Mouse (Mus musculus) ovary, adult 18-20 months (tissue): ENCODE results near the gene Dok4.

Experiments
- DNase-seq: peaks from one replicate; pipeline ENCODE4 v3.0.0; 2022; ENCODE audit warnings: low spot score, mixed read lengths

Gene Dok4

DNA sequence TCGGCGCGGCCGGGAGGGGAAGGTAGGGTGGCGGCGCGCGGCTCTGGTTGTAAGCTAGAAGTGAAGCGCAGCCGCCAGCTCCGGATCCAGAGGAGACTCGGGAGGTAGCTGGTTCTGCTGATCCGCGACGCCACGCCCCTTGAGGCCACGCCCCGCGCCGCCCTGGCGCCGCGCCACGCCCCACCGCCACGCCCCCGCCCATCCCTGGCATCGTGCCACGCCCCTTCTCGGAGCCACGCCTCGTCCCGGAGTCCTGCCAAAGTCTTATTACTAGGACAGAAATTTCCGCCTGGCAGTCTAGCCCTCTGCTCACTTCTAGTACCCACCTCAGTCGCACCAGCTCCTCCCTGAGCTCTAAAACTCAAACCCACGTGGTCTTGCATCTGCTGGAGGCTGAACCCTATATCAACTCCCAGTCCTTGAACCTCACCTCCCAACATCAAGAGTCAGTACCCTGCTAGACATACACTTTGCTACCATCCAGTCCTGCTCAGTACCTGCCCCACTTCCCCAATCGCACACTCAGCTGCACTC, at the start of gene Dok4:
Gene Dok4 (minus strand): TSS at position 134 of the 534 bp plus-strand sequence.
- peak; percentile 82 for DNase-seq

- DNase-seq = no peak
Measured at GRCm38 (mm10) chr8:94923405-94923804, 47.3 kb upstream of the Dok4 start, which contains the start of gene Adgrg5. Adgrg5 (plus strand) TSS chr8:94923694.

DNA sequence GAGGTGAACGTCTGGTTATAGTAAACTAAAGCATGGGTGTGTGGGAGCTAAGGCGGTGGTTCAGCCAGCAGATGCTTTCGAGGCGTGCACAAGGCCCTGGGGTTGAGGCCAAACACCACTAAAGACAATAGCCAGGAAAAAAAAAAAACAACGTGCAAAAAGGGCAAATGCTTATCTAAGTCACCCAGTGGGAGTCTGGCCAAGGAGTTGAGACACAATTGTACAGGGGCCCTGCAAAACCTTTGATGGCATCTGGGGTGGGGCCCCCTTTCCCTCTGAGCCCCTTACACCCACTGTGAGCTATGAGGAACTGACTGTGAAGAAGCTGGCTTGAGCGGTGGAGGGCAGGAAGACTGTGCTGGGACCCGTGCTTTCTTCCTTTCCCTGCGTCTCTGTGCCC, 46.5 kb upstream of the Dok4 start:
- no peak for DNase-seq

GRCm38 (mm10) chr8:94922176-94922575, 46.0 kb upstream of the Dok4 start:
- DNase-seq = no peak

DNA sequence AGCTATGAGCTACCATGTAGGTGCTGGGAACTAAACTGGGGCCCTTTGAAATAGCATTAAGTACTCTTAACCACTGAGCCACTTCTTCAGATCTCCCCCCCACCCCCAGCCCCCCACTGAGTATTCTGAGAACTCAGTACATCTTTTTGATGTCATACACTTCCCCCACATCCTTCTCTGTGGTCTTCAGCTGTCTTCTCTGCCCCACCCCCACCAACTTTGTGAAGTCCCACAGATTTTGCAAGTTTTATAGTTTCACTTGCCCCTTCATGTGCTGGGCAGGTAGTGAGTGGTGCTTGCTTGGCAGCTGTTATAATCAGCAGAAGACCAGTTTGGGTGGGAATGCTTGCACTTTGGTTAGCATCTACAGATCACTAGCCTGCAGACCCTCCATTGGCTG, 43.1 kb upstream of the Dok4 start:
- DNase-seq = no peak

- peak; percentile 37 for DNase-seq
Measured at GRCm38 (mm10) chr8:94917851-94918495, 41.8 kb upstream of the Dok4 start, which contains the start of gene Ccdc102a. Ccdc102a (minus strand) TSS chr8:94918098.

DNA sequence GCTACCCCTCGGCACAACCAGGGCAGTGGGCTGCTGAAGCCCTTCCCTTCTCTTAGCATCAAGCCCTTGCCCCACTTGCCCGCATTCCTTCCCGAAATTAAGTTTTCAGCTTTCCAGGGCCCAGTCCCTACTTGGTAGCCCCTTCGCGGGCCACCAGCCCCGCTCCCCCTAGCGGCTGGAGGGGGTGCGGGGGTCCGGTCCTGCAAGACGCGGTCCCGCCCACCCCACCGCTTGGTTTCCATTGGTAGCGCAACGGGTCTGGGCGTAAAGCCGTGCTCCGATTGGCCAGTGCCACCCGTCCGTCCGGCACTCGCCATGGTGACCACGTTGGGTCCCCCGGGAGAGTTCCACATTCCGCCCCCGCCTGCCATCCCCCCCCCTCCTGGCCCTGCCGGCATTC, 41.2 kb upstream of the Dok4 start:
- DNase-seq = peak; percentile 95

- no peak for DNase-seq
Measured at GRCm38 (mm10) chr8:94916960-94917324, 40.8 kb upstream of the Dok4 start.

DNA sequence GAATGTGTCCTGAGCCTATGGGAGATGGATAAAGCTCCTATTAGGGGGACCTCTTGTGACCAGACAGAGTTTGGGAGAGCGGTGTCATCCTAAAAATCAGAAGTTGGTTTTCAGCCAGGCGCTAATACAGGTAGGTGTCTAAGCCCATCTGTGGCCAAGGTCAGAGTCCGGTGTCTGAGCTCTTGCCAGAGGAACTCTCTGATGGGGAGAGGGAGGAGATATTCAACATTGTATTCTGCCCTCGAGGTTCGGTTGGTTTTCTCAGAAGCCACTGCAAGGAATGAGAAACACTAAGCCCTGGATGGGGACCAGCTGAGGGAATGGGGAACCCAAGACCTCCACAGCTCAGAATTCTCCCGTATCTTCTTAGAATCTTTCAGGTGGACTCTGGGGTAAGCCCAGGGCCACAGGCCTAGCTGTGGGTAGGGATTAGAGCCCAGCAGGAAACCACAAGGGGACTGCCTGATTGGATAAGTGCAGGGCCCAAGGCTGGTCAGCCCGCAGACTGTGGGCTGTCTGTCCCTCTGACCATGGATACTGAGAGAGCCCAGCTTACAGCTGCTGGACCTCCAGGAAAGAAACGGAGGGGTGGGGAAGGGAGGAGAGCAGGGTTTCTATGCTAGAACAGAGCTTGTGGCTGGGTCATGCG, 40.3 kb upstream of the Dok4 start:
- no peak for DNase-seq

DNA sequence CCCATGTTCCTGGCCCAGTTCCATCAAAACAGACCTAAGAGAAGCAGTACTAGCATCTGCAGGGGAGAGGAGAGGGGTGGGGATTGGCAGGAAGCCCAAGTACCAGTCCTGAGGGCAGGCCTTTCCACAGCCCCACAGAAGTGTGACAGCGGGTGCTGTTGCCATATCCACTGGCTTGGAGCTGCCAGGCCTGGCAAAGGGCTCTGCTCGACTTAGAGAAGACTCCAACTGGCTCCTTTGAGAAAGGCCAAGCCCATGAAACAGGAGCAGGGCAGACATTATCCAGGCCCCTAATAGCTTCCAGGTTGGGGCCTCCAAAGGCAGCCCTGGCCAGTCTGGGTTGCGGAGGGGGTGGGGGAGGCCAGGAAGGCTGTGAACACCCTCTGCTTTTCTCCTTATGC, 38.6 kb upstream of the Dok4 start:
- no peak for DNase-seq

- DNase-seq = no peak
Measured at GRCm38 (mm10) chr8:94914256-94914655, 38.1 kb upstream of the Dok4 start.

- DNase-seq = peak; percentile 41
Measured at GRCm38 (mm10) chr8:94913061-94913660, 37.0 kb upstream of the Dok4 start.

GRCm38 (mm10) chr8:94908847-94909246, 32.7 kb upstream of the Dok4 start:
- peak; percentile 50 for DNase-seq

- DNase-seq = no peak
Measured at GRCm38 (mm10) chr8:94907591-94908300, 31.6 kb upstream of the Dok4 start.

DNA sequence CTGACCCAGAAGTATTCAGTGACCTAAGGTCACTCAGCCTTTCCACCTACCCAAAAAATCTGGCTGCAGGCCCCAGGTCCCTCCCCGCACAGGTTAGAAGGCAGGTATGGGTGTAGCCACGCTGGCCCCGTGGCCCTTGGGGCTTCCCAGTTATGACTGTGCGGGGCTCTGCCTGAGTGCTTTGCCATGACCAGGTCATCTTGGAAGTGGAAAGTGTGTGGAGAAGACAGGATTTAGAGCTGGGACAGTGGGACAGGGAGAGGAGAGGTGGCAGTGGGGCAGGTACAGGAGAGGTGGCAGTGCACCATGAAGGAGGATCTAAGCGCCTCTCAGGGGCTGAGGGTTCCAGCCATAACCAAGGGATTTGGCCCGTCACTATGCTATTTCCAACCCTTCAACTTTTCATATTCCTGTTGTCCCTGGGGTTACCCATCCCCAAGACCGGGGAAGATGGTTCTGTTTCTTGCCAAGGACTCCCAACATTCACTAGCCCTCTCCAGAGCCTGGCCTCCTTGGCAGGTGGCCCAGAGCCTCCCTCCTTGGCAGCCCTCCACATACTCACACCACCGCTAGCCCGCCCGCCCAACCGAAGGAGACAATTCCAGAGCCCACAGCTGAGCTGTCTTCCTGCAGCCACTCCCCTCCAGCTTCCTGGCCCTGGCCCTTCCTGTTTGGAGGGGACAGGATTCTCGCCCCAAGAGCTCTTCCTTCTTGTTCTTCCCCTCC, 28.5 kb upstream of the Dok4 start:
- peak; percentile 86 for DNase-seq

- DNase-seq = no peak
Measured at GRCm38 (mm10) chr8:94903709-94904108, 27.6 kb upstream of the Dok4 start.

DNA sequence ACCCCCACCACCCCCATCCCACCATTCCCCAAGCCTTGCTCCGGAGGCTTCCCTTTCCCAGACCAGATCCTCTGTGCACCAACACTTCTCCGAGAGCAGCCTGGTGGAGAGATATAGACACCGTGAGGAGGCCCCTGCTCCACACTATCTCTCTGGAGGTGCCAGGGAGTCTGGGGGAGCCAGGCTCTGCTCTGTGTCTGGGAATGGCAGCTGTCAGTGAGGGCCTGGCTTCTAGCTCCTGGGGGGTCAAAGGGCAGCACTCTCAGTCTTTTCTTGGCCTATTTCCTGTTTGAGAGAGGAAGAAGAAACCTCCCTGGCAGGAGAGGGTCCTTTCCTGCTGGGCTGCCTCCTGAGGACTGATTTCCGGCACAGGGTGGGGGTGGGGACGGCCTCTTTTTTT, 24.9 kb upstream of the Dok4 start:
- DNase-seq = no peak

DNA sequence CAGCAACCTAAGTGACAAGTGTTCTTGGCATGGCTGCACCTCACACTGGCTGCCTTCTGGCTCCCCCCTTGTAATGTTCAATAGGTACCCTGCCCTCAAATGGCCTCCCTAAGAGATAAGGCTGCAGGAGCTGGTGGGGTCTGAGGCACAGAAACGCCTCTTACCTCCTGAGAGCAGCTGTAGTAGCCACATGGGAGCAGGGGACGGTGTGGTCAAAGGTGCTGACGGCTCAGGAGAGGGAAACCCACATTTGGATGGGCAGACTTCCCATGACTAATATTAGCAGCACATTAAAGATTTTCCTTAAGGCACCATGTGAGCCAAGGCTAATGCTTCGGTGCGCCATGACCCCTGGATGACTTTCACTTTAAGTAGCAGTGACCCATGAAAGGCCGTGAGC, 24.5 kb upstream of the Dok4 start:
- DNase-seq = no peak

GRCm38 (mm10) chr8:94899262-94899661, 23.1 kb upstream of the Dok4 start:
- no peak for DNase-seq

GRCm38 (mm10) chr8:94892917-94893316, 16.8 kb upstream of the Dok4 start:
- DNase-seq = no peak

DNA sequence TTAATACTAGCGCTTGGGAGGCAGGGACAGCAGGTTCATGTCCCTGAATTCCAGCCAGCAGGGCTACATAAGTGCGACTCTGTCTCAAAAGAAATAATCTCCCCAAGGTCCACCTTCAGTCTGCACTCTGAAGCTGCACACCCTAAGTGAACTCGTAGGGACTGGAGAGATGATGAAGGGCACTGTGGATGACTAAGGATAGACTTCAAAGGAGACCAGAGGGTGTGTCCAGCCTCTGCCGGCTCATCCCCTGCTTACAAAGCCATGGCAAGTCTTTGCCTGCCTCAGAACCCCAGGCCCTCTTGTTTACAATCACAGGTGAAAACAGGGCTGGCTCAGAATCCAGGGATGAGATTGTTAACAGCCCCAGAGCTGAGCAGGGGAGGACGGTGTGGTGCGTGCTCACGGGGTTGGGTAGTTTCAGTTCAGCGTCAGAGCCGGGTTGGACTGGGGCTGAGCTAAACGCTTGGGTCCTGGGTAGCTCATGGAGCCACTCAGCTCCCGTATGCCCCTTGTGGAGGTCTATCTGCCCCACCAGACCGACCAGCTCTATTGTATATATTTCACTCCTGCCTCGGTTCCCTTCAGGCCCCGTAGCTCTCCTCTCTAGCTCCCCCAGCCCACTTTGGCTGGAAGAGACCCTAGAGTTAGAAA, 12.4 kb upstream of the Dok4 start:
- no peak for DNase-seq
